Mouse (Mus musculus) kidney, adult 9 months (tissue): ENCODE measurements around the gene Pitpnc1.
"Not testable (repeated sequence)": the region's sequence is repeated elsewhere in the genome, so short reads cannot be mapped to it uniquely, and the experiment has no call there.

Experiments
- DNase-seq: peaks from one replicate; pipeline ENCODE4 v3.0.0; 2022

Pitpnc1 gene

GRCm38 (mm10) chr11:107470521-107471041, at the start of gene Pitpnc1:
Pitpnc1 (minus strand) TSS chr11:107470699.
- peak; percentile 87 for DNase-seq

- no peak for DNase-seq
Measured at GRCm38 (mm10) chr11:107518645-107519429, 48.3 kb upstream of the Pitpnc1 start.

- no peak for DNase-seq
Measured at GRCm38 (mm10) chr11:107516387-107516786, 45.9 kb upstream of the Pitpnc1 start.

- DNase-seq = peak; percentile 16
Measured at GRCm38 (mm10) chr11:107513047-107513446, 42.5 kb upstream of the Pitpnc1 start.

GRCm38 (mm10) chr11:107511954-107512353, 41.5 kb upstream of the Pitpnc1 start:
- peak; percentile 67 for DNase-seq

- DNase-seq = peak; percentile 9
Measured at GRCm38 (mm10) chr11:107510362-107511269, 40.1 kb upstream of the Pitpnc1 start.

- DNase-seq = peak; percentile 10
Measured at GRCm38 (mm10) chr11:107509631-107510338, 39.3 kb upstream of the Pitpnc1 start.

GRCm38 (mm10) chr11:107506260-107506659, 35.8 kb upstream of the Pitpnc1 start:
- DNase-seq = peak; percentile 21

GRCm38 (mm10) chr11:107504364-107504763, 33.9 kb upstream of the Pitpnc1 start:
- DNase-seq = not testable (repeated sequence)

GRCm38 (mm10) chr11:107502801-107503200, 32.3 kb upstream of the Pitpnc1 start:
- DNase-seq = no peak

GRCm38 (mm10) chr11:107484341-107484740, 13.8 kb upstream of the Pitpnc1 start:
- no peak for DNase-seq

GRCm38 (mm10) chr11:107479862-107480203, 9.3 kb upstream of the Pitpnc1 start:
- DNase-seq = no peak

GRCm38 (mm10) chr11:107479053-107479861, 8.8 kb upstream of the Pitpnc1 start, which contains the start of gene Psmd12:
Psmd12 (plus strand) TSS chr11:107479484.
- peak; percentile 94 for DNase-seq

- DNase-seq = peak; percentile 88
Measured at GRCm38 (mm10) chr11:107473137-107473820, 2.8 kb upstream of the Pitpnc1 start.

GRCm38 (mm10) chr11:107472304-107472703, 1.8 kb upstream of the Pitpnc1 start:
- no peak for DNase-seq

GRCm38 (mm10) chr11:107471071-107471720, 697 bp upstream of the Pitpnc1 start:
- no peak for DNase-seq

- DNase-seq = peak; percentile 62
Measured at GRCm38 (mm10) chr11:107469523-107470371, 752 bp downstream of the Pitpnc1 start.

- peak; percentile 78 for DNase-seq
Measured at GRCm38 (mm10) chr11:107469031-107469522, 1.4 kb downstream of the Pitpnc1 start.

GRCm38 (mm10) chr11:107468252-107469030, 2.1 kb downstream of the Pitpnc1 start:
- peak; percentile 37 for DNase-seq
